Mouse (Mus musculus) neural tube, embryonic 10.5 days (tissue): ENCODE data around the gene Esrp2.

Experiments
- DNase-seq: peaks from one replicate; pipeline ENCODE4 v3.0.0-alpha.2; 2017; ENCODE audit warnings: low spot score; ENCODE audit errors: extremely low spot score

The Esrp2 gene

GRCm38 (mm10) chr8:106123443-106123842 is 13.3 kb downstream of the Esrp2 start:
- DNase-seq, result no peak

GRCm38 (mm10) chr8:106115897-106116296 is 20.9 kb downstream of the Esrp2 start:
- no peak for DNase-seq

- no peak for DNase-seq
Observed at GRCm38 (mm10) chr8:106112514-106112913, 24.3 kb downstream of the Esrp2 start.

GRCm38 (mm10) chr8:106112041-106112440 is 24.7 kb downstream of the Esrp2 start:
- no peak for DNase-seq

GRCm38 (mm10) chr8:106108729-106109128 is 28.0 kb downstream of the Esrp2 start:
- DNase-seq, result no peak

- DNase-seq, result no peak
Observed at GRCm38 (mm10) chr8:106108080-106108479, 28.7 kb downstream of the Esrp2 start.

- no peak for DNase-seq
Observed at GRCm38 (mm10) chr8:106106193-106106592, 30.6 kb downstream of the Esrp2 start.

- no peak for DNase-seq
Observed at GRCm38 (mm10) chr8:106103888-106104287, 32.9 kb downstream of the Esrp2 start.

GRCm38 (mm10) chr8:106102321-106102720 is 34.5 kb downstream of the Esrp2 start:
- DNase-seq, result no peak
